Mouse (Mus musculus): ENCODE results near the gene Olfr777.
"Not testable (repeated sequence)": the region's sequence is repeated elsewhere in the genome, so short reads cannot be mapped to it uniquely, and the experiment has no call there.

Gene Olfr777

DNA sequence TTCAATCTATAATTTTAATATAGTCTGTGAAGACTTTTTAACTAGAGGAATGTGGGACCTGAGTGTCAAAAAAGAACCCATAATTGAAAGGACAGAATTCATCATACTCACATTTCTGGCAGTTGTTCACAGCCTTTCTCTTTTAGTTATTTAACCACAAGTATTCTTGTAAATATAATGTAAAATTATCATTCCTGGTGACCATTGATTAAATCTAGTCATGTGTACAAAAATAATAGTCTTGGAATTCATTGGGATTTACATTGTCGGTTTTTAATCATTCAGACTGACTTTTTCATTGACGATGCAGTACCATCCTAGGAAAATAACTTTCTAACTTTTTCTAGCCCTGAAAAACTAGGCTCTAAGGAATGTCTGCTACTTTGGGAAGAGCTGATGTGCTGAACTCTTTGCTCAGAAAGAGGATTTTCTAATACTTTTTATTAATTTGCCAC is at the start of gene Olfr777:
Olfr777 (minus strand) TSS at position 405 of the 455 bp plus-strand sequence.
- no peak for DNase-seq (ENCODE audit: low read depth, low spot score)

DNA sequence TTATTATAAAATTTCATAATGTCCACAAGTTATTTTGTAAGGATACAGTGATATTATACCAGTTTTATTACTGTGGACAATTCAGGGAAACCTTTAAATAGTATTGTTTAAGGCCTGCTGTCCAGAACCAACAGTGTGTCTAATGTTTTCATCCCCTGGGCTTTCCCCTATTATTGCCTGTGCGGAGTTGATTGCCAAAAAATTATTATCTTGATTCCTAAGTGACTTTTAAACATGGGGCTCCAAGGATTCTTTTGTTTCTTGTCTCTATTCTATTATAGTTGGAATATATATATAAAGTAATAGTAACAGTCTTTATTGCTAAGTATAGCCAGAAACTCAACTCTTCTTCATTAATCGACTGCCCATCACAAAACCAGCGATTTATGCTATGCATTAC is 46.5 kb upstream of the Olfr777 start, which contains the start of gene Olfr780:
Olfr780 (plus strand) TSS at position 301 of the 400 bp plus-strand sequence.
- no peak for DNase-seq (ENCODE audit: low read depth, low spot score)

DNA sequence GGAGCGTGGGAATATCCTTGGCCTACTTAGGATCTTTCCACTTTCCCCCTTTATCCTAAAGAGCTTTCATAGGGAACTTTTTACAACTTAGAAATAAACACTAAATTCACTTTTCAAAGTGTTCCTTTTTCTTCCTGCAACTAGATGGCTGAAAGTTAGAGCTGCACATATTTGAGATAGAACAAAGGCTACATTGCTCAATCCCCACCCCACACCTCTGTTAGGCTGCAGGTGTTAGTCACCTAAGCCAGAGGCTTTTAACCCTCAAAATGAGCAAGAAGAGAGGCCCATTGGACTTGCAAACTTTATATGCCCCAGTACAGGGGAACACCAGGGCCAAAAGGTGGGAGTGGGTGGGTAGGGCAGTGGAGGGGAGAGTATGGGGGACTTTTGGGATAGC is 42.2 kb upstream of the Olfr777 start:
- not testable (repeated sequence) for DNase-seq (ENCODE audit: low read depth, low spot score)

DNA sequence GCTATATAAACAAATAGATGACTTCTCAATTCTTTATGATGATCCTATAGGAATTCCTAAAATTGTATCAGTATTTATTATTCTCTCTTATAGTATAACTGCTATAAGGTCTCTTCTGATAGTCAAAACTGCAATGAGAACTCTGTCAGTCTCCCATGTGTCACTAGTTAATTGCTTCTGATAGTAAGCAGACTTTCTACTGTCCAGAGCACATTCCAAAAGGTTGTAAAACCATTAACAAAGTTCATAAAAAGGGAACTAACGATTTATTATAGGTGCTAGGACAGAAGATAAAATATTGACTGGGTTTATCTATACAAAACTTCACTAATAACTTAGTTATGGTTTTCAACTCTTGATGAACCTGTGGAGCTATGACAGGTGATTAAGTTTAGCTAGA is 41.7 kb upstream of the Olfr777 start:
- DNase-seq (ENCODE audit: low read depth, low spot score), result not testable (repeated sequence)

- DNase-seq (ENCODE audit: low read depth, low spot score), result no peak
These were observed 12.5 kb downstream of the Olfr777 start, which contains the start of gene Olfr776 for GRCm38 (mm10) chr10:129258827-129259226. Gene Olfr776, plus strand, starts transcription at chr10:129259127.

- no peak for DNase-seq (ENCODE audit: low read depth, low spot score)
These were observed 23.2 kb downstream of the Olfr777 start, which contains the start of gene Olfr775 for GRCm38 (mm10) chr10:129248112-129248511. Gene Olfr775, plus strand, starts transcription at chr10:129248412.

DNA sequence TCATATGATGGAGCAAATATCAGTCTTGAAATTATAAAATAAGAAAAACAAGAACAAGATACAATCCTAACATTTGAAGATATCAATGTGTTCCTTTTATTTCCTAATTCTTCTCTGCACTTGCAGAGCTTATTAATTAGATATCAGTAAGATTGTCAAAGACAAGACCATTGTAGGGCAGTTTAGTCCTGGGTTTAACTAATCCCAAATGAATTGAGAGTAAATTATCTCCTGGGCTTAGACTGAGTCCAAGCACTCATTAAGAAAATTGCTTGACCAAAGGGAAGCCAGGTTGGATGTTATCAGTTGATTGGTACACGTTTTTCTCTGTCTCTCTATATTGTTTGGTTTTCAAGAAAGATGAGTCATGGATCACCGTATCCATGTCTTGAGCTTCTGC is 35.4 kb downstream of the Olfr777 start, which contains the start of gene Olfr774:
Olfr774 (plus strand) TSS at position 301 of the 400 bp plus-strand sequence.
- DNase-seq (ENCODE audit: low read depth, low spot score), result no peak

DNA sequence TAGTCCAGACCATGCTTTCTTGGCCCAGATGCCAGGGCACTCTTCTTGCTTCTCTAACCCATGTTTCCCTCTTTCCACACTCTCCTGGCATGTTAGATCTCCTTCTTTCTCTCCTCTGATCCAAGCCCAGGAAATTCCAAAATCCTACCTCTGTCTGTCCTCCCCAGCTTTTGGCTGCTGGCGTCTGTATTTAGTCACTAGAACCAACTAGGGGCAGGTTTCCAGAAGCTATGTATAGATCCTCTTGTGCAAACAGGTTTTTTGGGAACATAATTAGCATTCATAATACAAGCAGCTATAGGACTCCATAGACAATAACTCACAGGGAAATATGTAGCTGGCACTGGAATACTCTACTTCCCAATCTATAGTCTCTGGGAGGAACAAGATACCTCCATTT is 40.5 kb downstream of the Olfr777 start:
- no peak for DNase-seq (ENCODE audit: low read depth, low spot score)

All from retina, adult 2 months (tissue).